Mouse (Mus musculus): ENCODE data around the gene Cmtm4. TPM values are rescaled to one million over a fixed set of nuclear protein-coding genes. Genes with fewer than 3 reads are reported as not detected.
"Not testable (repeated sequence)": the region's sequence is repeated elsewhere in the genome, so short reads cannot be mapped to it uniquely, and the experiment has no call there.

The Cmtm4 gene
- polyA plus RNA-seq, 1 experiment from 2014 or later = 2.2 TPM

- H3K9me3 ChIP-seq; DNase-seq (ENCODE audit: low spot score): not testable (repeated sequence)
Observed at GRCm38 (mm10) chr8:104309441-104310155, 86.0 kb downstream of the Cmtm4 start, which contains the start of the genes Gm45711 and Cmtm1. TSS of gene Gm45711 (minus strand) at chr8:104310081. TSS of gene Cmtm1 (minus strand) at chr8:104310145.

GRCm38 (mm10) chr8:104308341-104308740 is 87.3 kb downstream of the Cmtm4 start:
- not testable (repeated sequence) for DNase-seq (ENCODE audit: low spot score); H3K36me3 ChIP-seq (replicated peaks); H3K4me1 ChIP-seq; H3K4me3 ChIP-seq; H3K9me3 ChIP-seq; H3K27me3 ChIP-seq (replicated peaks; ENCODE audit: low read depth, poor library complexity, severe bottlenecking); H3K27ac ChIP-seq (replicated peaks)
- 56% methylated on average over 6 of the region's 6 CpGs for WGBS

More at GRCm38 (mm10) chr8:104309441-104310155, 86.0 kb downstream of the Cmtm4 start, which contains the start of the genes Gm45711 and Cmtm1:
- not testable (repeated sequence) for H3K36me3 ChIP-seq (replicated peaks); H3K27me3 ChIP-seq (replicated peaks; ENCODE audit: low read depth, poor library complexity, severe bottlenecking); H3K4me3 ChIP-seq; H3K27ac ChIP-seq (replicated peaks); H3K4me1 ChIP-seq
- 90% methylated on average over 36 of the region's 36 CpGs for WGBS

- no peak for DNase-seq (ENCODE audit: low spot score)
- H3K27me3 ChIP-seq (replicated peaks; ENCODE audit: low read depth, poor library complexity, severe bottlenecking) = no peaks in the 10 kb centered on the region
- H3K4me1 ChIP-seq = peaks cover 13% of the 10 kb centered on the region
- H3K4me3 ChIP-seq = no peak overlapping the region
- WGBS = 88% methylated on average over 11 of the region's 11 CpGs
- no peak overlapping the region for H3K27ac ChIP-seq (replicated peaks)
- no peaks in the 10 kb centered on the region for H3K36me3 ChIP-seq (replicated peaks)
- H3K9me3 ChIP-seq = no peaks in the 10 kb centered on the region
Observed at GRCm38 (mm10) chr8:104304962-104305361, 90.6 kb downstream of the Cmtm4 start.

GRCm38 (mm10) chr8:104302536-104302935 is 93.1 kb downstream of the Cmtm4 start:
- not testable (repeated sequence) for H3K4me3 ChIP-seq; DNase-seq (ENCODE audit: low spot score); H3K27me3 ChIP-seq (replicated peaks; ENCODE audit: low read depth, poor library complexity, severe bottlenecking); H3K9me3 ChIP-seq; H3K36me3 ChIP-seq (replicated peaks); H3K27ac ChIP-seq (replicated peaks)
- WGBS = 87% methylated on average over 4 of the region's 4 CpGs
- peaks cover 13% of the 10 kb centered on the region for H3K4me1 ChIP-seq

- 14% methylated on average over 3 of the region's 3 CpGs for WGBS
- not testable (repeated sequence) for H3K27me3 ChIP-seq (replicated peaks; ENCODE audit: low read depth, poor library complexity, severe bottlenecking); H3K36me3 ChIP-seq (replicated peaks); H3K9me3 ChIP-seq; H3K4me3 ChIP-seq; H3K27ac ChIP-seq (replicated peaks)
- DNase-seq (ENCODE audit: low spot score) = peak; percentile 37
- H3K4me1 ChIP-seq = peaks cover 16% of the 10 kb centered on the region
Observed at GRCm38 (mm10) chr8:104301577-104301976, 94.0 kb downstream of the Cmtm4 start.

Other genes with a start within 250 kb of the Cmtm4 start
- 0.20 TPM in 2 replicates for gene Bean1, start 225.4 kb downstream of the Cmtm4 start, polyA plus RNA-seq (2016; fragmentation: Nextera tagmentation; extraction: Ambion mirVana)
- gene Tk2, start 147.2 kb downstream of the Cmtm4 start, polyA plus RNA-seq (2016; fragmentation: Nextera tagmentation; extraction: Ambion mirVana) = 20.2 and 21.6 TPM in 2 replicates
- gene Cklf, start 144.9 kb downstream of the Cmtm4 start, polyA plus RNA-seq (2016; fragmentation: Nextera tagmentation; extraction: Ambion mirVana) = 39.8 and 41.4 TPM in 2 replicates
- not detected in 2 replicates for gene Cmtm2a, start 102.6 kb downstream of the Cmtm4 start, polyA plus RNA-seq (2016; fragmentation: Nextera tagmentation; extraction: Ambion mirVana)
- gene Gm45711, start 85.7 kb downstream of the Cmtm4 start, polyA plus RNA-seq (2016; fragmentation: Nextera tagmentation; extraction: Ambion mirVana) = not detected in 2 replicates
- not detected in 2 replicates for gene Cmtm1, start 85.7 kb downstream of the Cmtm4 start, polyA plus RNA-seq (2016; fragmentation: Nextera tagmentation; extraction: Ambion mirVana)
- gene Gm11020, start 74.2 kb downstream of the Cmtm4 start, polyA plus RNA-seq (2016; fragmentation: Nextera tagmentation; extraction: Ambion mirVana) = not detected in 2 replicates
- gene Cmtm2b, start 73.6 kb downstream of the Cmtm4 start, polyA plus RNA-seq (2016; fragmentation: Nextera tagmentation; extraction: Ambion mirVana) = not detected in 2 replicates
- 93.4 and 105 TPM in 2 replicates for gene Cmtm3, start 56.4 kb downstream of the Cmtm4 start, polyA plus RNA-seq (2016; fragmentation: Nextera tagmentation; extraction: Ambion mirVana)
- 69.3 and 74.4 TPM in 2 replicates for gene Dync1li2, start 47.2 kb upstream of the Cmtm4 start, polyA plus RNA-seq (2016; fragmentation: Nextera tagmentation; extraction: Ambion mirVana)
- 0.19 and 0.26 TPM in 2 replicates for gene Terb1, start 114.1 kb upstream of the Cmtm4 start, polyA plus RNA-seq (2016; fragmentation: Nextera tagmentation; extraction: Ambion mirVana)
- gene Nae1, start 138.8 kb upstream of the Cmtm4 start, polyA plus RNA-seq (2016; fragmentation: Nextera tagmentation; extraction: Ambion mirVana) = 124 and 137 TPM in 2 replicates
- 0.75 and 1.00 TPM in 2 replicates for gene Car7, start 138.9 kb upstream of the Cmtm4 start, polyA plus RNA-seq (2016; fragmentation: Nextera tagmentation; extraction: Ambion mirVana)
- gene Pdp2, start 195.6 kb upstream of the Cmtm4 start, polyA plus RNA-seq (2016; fragmentation: Nextera tagmentation; extraction: Ambion mirVana) = 15.4 and 16.0 TPM in 2 replicates
- not detected in 2 replicates for gene Cdh16, start 228.6 kb upstream of the Cmtm4 start, polyA plus RNA-seq (2016; fragmentation: Nextera tagmentation; extraction: Ambion mirVana)
- gene Rrad, start 235.5 kb upstream of the Cmtm4 start, polyA plus RNA-seq (2016; fragmentation: Nextera tagmentation; extraction: Ambion mirVana) = 0.92 and 1.3 TPM in 2 replicates
- gene Ciao2b, start 246.2 kb upstream of the Cmtm4 start, polyA plus RNA-seq (2016; fragmentation: Nextera tagmentation; extraction: Ambion mirVana) = 97.6 and 98.6 TPM in 2 replicates

Measured in embryonic facial prominence, embryonic 10.5 days (tissue).